Mouse (Mus musculus) gastrocnemius, postnatal 4 days (tissue): ENCODE results near the gene Rab34. TPM values are rescaled to one million over a fixed set of nuclear protein-coding genes. Genes with fewer than 3 reads are reported as not detected.

Experiments
- DNase-seq, 2 experiments: peaks; one replicate each; pipeline ENCODE4 v3.0.0; 2021 to 2022; ENCODE audit warnings: low spot score in 2 of 2, mixed read lengths in 2 of 2
- long read RNA-seq, 2 experiments: library from polyadenylated mRNA; stranded (forward); transcript quantifications; one replicate each; pipeline ENCODE4 v2.0.0; 2021
- total RNA-seq, 2 experiments: library from RNA; stranded (reverse); gene quantifications; 2 replicates each; pipeline ENCODE4 v1.2.3; 2021

Rab34 gene
- 10 to 100 TPM; 43.9 to 45.7 TPM for total RNA-seq
- long read RNA-seq, experiment 1, transcript Rab34-201 (11 exons, 1,368 nt) = minor isoform, 16 of 99 reads
- long read RNA-seq, experiment 1, transcript Rab34-203 (10 exons, 1,685 nt) = major isoform, 41 of 99 reads
- long read RNA-seq, experiment 1, partial matches to known transcripts = 20 of 99 reads
- long read RNA-seq, experiment 1, other reads (novel, unspliced or antisense) = 20 of 99 reads
- long read RNA-seq, experiment 2, transcript Rab34-203 (10 exons, 1,685 nt) = major isoform, 43 of 78 reads
- long read RNA-seq, experiment 2, transcript Rab34-201 (11 exons, 1,368 nt) = minor isoform, 7 of 78 reads
- long read RNA-seq, experiment 2, partial matches to known transcripts = 14 of 78 reads
- long read RNA-seq, experiment 2, other reads (novel, unspliced or antisense) = 13 of 78 reads

GRCm38 (mm10) chr11:78188331-78189233 lies at the start of gene Rab34:
Gene Rab34, plus strand, starts transcription at chr11:78188430.
- DNase-seq = peak; percentile 79 to 87

GRCm38 (mm10) chr11:78140665-78141064 lies 47.6 kb upstream of the Rab34 start:
- no peak for DNase-seq

- no peak for DNase-seq
These were observed 44.7 kb upstream of the Rab34 start for GRCm38 (mm10) chr11:78143520-78143919.

- no peak for DNase-seq
These were observed 42.1 kb upstream of the Rab34 start for GRCm38 (mm10) chr11:78146168-78146567.

- no peak for DNase-seq
These were observed 41.3 kb upstream of the Rab34 start for GRCm38 (mm10) chr11:78146707-78147543.

GRCm38 (mm10) chr11:78151161-78151560 lies 37.1 kb upstream of the Rab34 start:
- no peak for DNase-seq

GRCm38 (mm10) chr11:78152299-78153231 lies 35.7 kb upstream of the Rab34 start:
- peak in 1 of 2 experiments; percentile 77 for DNase-seq

- peak in 1 of 2 experiments; percentile 18 for DNase-seq
These were observed 34.5 kb upstream of the Rab34 start for GRCm38 (mm10) chr11:78153778-78154177.

- no peak for DNase-seq
These were observed 32.6 kb upstream of the Rab34 start for GRCm38 (mm10) chr11:78155674-78156073.

GRCm38 (mm10) chr11:78156156-78156699 lies 32.0 kb upstream of the Rab34 start:
- no peak for DNase-seq

GRCm38 (mm10) chr11:78159096-78159495 lies 29.1 kb upstream of the Rab34 start:
- DNase-seq = peak in 1 of 2 experiments; percentile 77

- no peak for DNase-seq
These were observed 28.7 kb upstream of the Rab34 start for GRCm38 (mm10) chr11:78159557-78159956.

GRCm38 (mm10) chr11:78160171-78160570 lies 28.1 kb upstream of the Rab34 start:
- no peak for DNase-seq

GRCm38 (mm10) chr11:78160675-78161074 lies 27.6 kb upstream of the Rab34 start:
- DNase-seq = no peak

- DNase-seq = no peak
These were observed 27.1 kb upstream of the Rab34 start for GRCm38 (mm10) chr11:78161169-78161568.

GRCm38 (mm10) chr11:78161968-78162367 lies 26.3 kb upstream of the Rab34 start:
- DNase-seq = no peak

- DNase-seq = peak in 1 of 2 experiments; percentile 75
These were observed 25.7 kb upstream of the Rab34 start for GRCm38 (mm10) chr11:78162504-78162903.

GRCm38 (mm10) chr11:78163045-78163444 lies 25.2 kb upstream of the Rab34 start:
- DNase-seq = no peak
